10 mouse cellular contexts compared by ENCODE assay signal in the genomic region with DNA sequence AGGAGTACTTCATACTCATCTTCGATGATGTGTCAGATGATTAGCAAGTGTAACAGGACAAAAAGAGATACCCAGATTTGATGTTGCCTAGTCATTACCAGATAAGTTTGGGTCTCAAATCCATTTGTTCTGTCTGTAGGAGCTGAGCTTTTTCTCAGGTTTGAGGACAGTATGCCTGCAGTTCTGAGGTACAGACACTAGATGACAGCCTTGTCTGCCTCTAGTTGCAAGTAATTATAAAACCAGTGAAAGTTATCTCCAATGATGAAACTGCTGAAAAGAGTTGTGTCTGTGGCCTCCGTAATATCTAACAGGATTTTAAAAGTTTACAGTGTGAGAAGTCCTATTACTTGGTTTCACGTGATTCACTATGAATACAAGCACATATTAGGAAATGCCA.
DNase-seq lines count a peak whose midpoint lies in the region; ATAC-seq and TF ChIP-seq lines count a peak whose summit lies in the region.
"Had no signal": no experiment of that assay in that cellular context is flagged by ENCODE, and none has a peak within 500 bp of the region (broad histone marks: within the 10 kb centered on the region; RNA-seq: fewer than 3 reads in every experiment).

No protein-coding gene starts in this region.

- peak; percentile 72 for TF ChIP-seq CTCF in heart, adult 2 months (IDR thresholded peaks at IDR 0.05)
- TF ChIP-seq CTCF in layer of hippocampus, adult 2 months (conservative IDR thresholded peaks at IDR 0.05), result peak; percentile 99

- TF ChIP-seq EP300 in heart, adult 2 months (IDR thresholded peaks at IDR 0.05; ENCODE audit: insufficient read depth, low read depth, low read length), result no peak

- H3K27ac ChIP-seq in heart, adult 2 months, result no peak overlapping the region
- H3K27ac ChIP-seq in heart, embryonic 10.5 days, result no peak overlapping the region
- no peak overlapping the region for H3K27ac ChIP-seq in layer of hippocampus, adult 2 months
- H3K27ac ChIP-seq: embryonic facial prominence, embryonic 13.5 days had no signal

- no peak overlapping the region for H3K4me3 ChIP-seq in heart, adult 2 months
- no peak overlapping the region for H3K4me3 ChIP-seq in heart, embryonic 10.5 days
- H3K4me3 ChIP-seq in layer of hippocampus, adult 2 months, result no peak overlapping the region
- H3K4me3 ChIP-seq: embryonic facial prominence, embryonic 13.5 days had no signal

- H3K9ac ChIP-seq in heart, adult 2 months (ENCODE audit: low read depth, low read length), result no peak overlapping the region
- H3K9ac ChIP-seq: embryonic facial prominence, embryonic 13.5 days had no signal

- no peaks in the 10 kb centered on the region for H3K27me3 ChIP-seq in heart, adult 2 months (ENCODE audit: control insufficient read depth, insufficient read depth, low read length)
- no peaks in the 10 kb centered on the region for H3K27me3 ChIP-seq in heart, embryonic 10.5 days (ENCODE audit: insufficient read depth, poor library complexity, severe bottlenecking)
- H3K27me3 ChIP-seq: embryonic facial prominence, embryonic 13.5 days had no signal

- no peaks in the 10 kb centered on the region for H3K36me3 ChIP-seq in heart, adult 2 months (ENCODE audit: control insufficient read depth, insufficient read depth, low read length)
- no peaks in the 10 kb centered on the region for H3K36me3 ChIP-seq in heart, embryonic 10.5 days
- H3K36me3 ChIP-seq: embryonic facial prominence, embryonic 13.5 days; G1E had no signal

- no peak for ATAC-seq in granulocyte monocyte progenitor cell, adult 5-6 weeks (replicated peaks; ENCODE audit: poor library complexity, severe bottlenecking)

- TF ChIP-seq POLR2A in heart, adult 2 months (IDR thresholded peaks at IDR 0.05; ENCODE audit: insufficient read depth, low read depth, low read length), result no peak

- 46% methylated on average over 3 of the region's 3 CpGs for WGBS in heart, adult 2 months
- 64% methylated on average over 3 of the region's 3 CpGs for WGBS in heart, embryonic 10.5 days

- no peaks in the 10 kb centered on the region for H3K9me3 ChIP-seq in heart, embryonic 10.5 days
- H3K9me3 ChIP-seq: embryonic facial prominence, embryonic 13.5 days; G1E had no signal

- intact Hi-C loops in heart, adult 2 months (cut with DNase I), result loop anchor here (10.0 kb wide), 1 partner anchor 525 kb away; no protein-coding TSS in a partner anchor

- no peaks in the 10 kb centered on the region for H3K4me1 ChIP-seq in heart, adult 2 months (ENCODE audit: control insufficient read depth, insufficient read depth, low read length)
- H3K4me1 ChIP-seq in heart, embryonic 10.5 days, result no peaks in the 10 kb centered on the region
- H3K4me1 ChIP-seq: embryonic facial prominence, embryonic 13.5 days had no signal

- no peaks in the 10 kb centered on the region for H3K79me2 ChIP-seq in heart, adult 2 months (replicated peaks; ENCODE audit: control insufficient read depth, insufficient read depth, low read length)

- DNase-seq in heart, adult 2 months, result no peak
- DNase-seq in heart, embryonic 10.5 days (ENCODE audit: low spot score), result no peak
- peak; percentile 78 for DNase-seq in 3T3-L1 (ENCODE audit: low read depth, low spot score)
- DNase-seq in cerebellum, adult 11 months, result peak; percentile 31
- peak; percentile 35 to 54 for DNase-seq in layer of hippocampus, adult 2 months (ENCODE audit: low spot score in 2 of 2)
- DNase-seq in thymus, postnatal 0 days (ENCODE audit: low spot score), result no peak
- no peak for DNase-seq in heart, adult 18-20 months

Comparison
In these comparisons a context has a peak if more than half of its experiments do, and no peak if none do; other contexts are left out.
1. DNase-seq: peak in 3T3-L1 (single experiment), cerebellum, adult 11 months (single experiment) and layer of hippocampus, adult 2 months (2 of 2); none in heart, adult 2 months (0 of 2), heart, embryonic 10.5 days (single experiment), thymus, postnatal 0 days (single experiment) and heart, adult 18-20 months (0 of 2).